Mouse (Mus musculus) MEL-GATA-1-ER (cell line): ENCODE measurements around the gene Ephb2.
A peak's percentile ranks its signal among the peaks of the same experiment; 100 is the strongest.

Source experiments
- DNase-seq: peaks from one replicate; pipeline ENCODE4 v3.0.0-alpha.2; 2012; ENCODE audit warnings: low read depth; ENCODE audit errors: extremely low read depth

Ephb2 gene

DNA sequence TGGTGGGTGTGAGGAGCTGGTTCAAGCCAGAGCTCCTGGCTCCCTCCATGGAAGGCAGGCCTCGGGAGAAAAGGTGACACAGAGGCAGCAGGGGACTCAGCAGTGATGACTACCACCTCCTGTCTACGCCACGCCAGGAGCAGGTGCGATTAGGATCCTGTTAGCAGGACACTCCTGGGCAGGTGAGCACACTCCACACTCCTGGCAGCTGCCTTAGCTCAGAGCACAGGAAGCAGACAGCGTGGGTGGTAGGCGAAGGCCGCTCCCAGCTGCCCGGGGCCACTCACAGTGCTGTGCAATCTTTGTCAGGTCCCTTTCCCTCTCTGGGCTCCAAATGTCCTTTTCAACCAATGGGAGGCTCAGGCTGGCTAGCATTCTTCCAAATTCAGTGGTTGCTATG lies 34.3 kb downstream of the Ephb2 start:
- no peak for DNase-seq

DNA sequence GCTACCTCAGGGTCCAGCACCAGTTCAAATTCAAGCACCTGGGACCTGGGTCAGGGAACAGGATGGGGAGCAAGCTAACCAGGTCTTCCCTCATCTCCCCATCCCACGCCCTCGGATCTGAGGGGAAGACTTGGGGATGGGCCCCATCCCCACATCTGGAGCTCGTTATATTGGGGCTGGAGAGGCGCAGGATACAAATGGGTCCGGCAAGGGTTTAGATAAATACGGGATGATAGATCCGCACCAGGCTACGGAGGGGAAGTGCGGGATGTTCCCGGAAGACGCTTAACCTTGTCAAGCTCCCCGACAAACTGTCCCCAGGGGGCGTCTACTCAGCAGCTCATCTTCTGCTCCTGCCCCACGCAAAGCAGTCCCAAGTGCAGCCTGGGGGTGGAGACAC lies 35.4 kb downstream of the Ephb2 start:
- no peak for DNase-seq

GRCm38 (mm10) chr4:136797677-136798569 lies 37.9 kb downstream of the Ephb2 start:
- DNase-seq: peak; percentile 54

GRCm38 (mm10) chr4:136793320-136793719 lies 42.5 kb downstream of the Ephb2 start:
- DNase-seq: no peak

- no peak for DNase-seq
Observed at GRCm38 (mm10) chr4:136789821-136790220, 46.0 kb downstream of the Ephb2 start.

DNA sequence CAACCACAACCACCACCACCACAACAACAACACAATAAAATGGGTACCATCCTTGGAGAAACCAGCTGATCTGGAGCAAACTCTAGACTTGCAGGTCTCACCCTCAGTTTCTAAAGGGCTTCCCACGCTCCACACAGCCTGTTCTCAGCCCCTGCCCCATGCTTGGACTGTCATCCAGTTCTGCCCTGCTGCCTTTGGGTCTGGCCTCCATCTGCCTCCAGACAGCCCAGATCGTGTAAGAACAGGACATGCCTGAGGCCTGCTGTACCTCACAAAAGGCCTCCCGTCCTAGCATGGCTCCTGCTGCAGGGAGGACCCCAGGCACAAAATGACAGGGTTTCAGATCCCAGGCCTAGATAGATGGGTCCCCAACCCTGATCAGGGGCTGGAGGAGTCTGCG lies 48.4 kb downstream of the Ephb2 start:
- DNase-seq: no peak

DNA sequence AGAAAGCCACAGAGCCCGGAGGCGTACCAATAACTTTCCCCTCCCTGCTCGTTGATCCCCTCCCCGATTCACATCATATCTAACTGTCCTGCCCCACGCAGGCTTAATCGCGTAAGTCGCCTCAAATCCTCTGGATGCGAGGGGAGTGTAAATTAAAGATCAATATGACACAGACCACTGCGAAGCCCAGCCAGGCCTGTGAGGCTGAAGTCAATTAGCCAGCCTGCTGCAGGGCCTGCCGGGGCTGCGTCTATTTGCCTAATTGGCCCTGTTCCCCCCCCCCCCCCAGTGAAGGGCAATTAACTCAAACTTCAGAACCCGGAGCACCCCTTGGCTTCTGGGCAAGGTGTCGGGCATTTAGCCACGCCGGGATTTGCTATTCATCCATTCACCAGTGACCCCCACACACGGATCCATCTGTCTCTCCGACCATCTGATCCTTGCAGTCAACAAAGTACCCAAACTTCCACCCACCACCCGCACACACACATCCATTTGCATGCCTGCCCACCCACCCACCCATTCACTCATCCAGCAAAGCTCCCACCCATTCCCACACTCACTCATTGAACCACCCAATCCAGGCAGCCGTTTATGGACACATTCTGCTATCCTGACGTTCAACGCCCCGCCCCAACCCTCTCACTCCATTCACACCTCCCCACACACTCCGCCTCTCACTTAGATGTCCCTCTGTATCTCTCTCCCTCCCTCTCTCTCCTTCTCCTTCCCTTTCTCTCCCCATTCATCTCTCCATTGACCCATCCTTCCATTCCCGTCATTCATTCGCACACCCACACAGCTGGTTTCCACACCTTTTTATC lies 49.1 kb downstream of the Ephb2 start:
- DNase-seq: no peak

DNA sequence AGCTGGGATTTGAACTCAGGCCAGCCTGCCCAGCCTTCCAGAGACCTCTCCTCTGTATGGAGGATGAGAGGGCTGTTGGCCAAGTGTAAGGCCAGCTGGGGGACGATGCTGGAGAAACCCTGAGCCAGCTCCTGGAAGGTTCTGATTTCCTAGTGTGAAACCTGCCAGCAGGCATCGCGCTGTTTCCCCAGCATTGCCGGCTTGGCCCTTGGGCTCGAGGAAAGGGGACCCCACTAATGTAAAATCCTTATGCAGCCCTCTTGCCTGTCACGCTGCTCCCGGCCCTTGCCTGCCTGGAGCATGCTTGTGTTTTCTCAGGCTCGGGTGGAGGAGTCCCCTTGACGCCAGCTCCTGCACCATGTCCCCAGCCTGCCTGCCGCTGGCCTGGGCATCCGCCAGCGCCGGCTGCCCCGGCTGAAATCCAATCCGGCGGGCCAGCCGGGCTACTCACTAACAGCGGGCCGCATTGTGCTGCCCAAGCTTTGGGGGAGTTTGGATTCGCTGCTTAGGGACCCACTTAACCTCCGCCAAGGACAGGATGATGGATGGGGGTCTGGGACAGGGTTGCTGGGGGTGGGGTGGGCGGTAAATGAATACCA lies 52.1 kb downstream of the Ephb2 start:
- no peak for DNase-seq

DNA sequence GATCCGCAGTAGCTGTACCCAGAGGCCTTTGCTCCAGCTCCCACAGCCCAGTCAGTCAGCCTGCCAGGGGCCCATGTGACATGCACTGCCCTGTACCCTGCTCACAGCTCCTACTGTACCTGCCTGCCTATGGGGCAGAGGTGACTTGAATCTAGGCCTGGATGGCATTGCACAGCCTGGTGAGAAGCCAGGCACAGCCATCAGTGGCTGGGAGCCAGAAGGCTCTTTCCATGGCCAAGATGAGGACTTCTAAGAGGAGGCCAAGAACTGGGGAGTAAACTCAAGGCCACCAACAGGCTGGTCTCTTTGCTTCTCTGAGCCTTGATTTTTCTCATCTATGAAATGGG lies 53.2 kb downstream of the Ephb2 start:
- no peak for DNase-seq

GRCm38 (mm10) chr4:136781868-136782578 lies 53.8 kb downstream of the Ephb2 start:
- no peak for DNase-seq

GRCm38 (mm10) chr4:136780201-136780895 lies 55.4 kb downstream of the Ephb2 start:
- no peak for DNase-seq

- no peak for DNase-seq
Observed at GRCm38 (mm10) chr4:136779156-136779555, 56.6 kb downstream of the Ephb2 start.

DNA sequence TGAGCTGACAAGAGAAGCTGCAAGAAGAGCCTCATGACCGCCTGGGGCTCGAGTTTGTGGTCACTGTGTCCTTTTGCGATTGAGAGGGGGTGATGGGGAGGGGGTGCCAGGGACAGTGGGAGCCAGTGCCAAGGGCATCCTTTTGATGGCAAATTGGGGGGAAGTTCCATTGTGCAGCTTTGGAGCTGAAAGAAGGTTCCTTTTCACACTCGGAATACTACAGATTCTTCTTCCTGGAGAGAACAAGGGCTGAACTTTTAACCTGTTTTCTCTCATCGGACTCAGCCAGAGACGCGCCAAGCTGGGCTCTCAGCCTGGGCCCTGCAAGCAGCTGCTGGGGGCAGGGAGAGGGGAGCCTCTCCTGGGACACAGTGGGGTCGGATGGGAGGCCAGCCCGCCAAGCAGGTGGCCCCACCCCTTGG lies 59.3 kb downstream of the Ephb2 start:
- DNase-seq: no peak

GRCm38 (mm10) chr4:136775903-136776302 lies 59.9 kb downstream of the Ephb2 start:
- no peak for DNase-seq

- DNase-seq: no peak
Observed at GRCm38 (mm10) chr4:136774201-136774600, 61.6 kb downstream of the Ephb2 start.

- no peak for DNase-seq
Observed at GRCm38 (mm10) chr4:136772952-136773584, 62.7 kb downstream of the Ephb2 start.

GRCm38 (mm10) chr4:136772318-136772717 lies 63.5 kb downstream of the Ephb2 start:
- no peak for DNase-seq

GRCm38 (mm10) chr4:136770718-136771117 lies 65.1 kb downstream of the Ephb2 start:
- DNase-seq: peak; percentile 23

DNA sequence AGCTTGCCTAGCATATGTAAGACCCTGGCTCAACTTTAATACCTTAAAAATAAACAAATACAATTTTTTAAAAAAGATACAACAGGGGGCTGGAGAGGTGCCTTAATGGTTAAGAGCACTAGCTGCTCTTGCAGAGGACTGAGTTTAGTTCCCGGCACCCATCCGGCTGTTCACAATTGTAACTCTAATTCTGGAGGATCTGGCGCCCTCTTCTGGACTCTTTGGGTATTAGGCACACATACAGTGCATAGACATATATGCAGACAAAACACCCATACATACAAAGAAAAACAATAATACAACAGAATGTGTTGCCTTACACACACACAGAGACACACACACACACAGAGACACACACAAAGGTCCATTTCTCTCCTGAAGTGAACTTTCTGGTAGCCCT lies 67.3 kb downstream of the Ephb2 start:
- DNase-seq: no peak

GRCm38 (mm10) chr4:136765080-136765479 lies 70.7 kb downstream of the Ephb2 start:
- no peak for DNase-seq
